Mouse (Mus musculus): ENCODE data around the gene Cdkl1.
A peak's percentile ranks its signal among the peaks of the same experiment; 100 is the strongest.

Cdkl1 gene

DNA sequence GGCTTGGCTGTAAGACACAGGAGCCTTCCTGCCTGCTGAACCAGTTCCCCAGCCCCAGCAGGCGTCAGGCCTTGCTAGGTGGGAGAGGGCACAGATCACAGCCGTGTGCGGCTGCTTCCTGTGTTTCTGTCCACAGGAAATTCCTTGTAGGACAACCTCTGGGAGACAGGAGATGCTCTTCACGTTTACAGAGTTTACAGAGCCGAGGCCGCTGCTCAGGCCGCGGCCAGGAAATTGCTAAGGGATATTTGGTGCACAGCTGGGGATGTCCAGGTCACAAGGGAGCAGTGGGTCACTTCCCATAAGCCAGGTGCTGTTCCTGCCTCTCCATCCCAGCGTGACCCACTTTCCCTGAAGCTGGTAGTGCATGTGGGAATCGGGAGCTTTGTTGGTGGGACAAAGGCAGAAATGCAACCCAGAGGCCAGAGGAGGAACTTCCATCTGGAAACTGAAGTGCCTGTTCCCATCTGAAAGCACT is 39.2 kb downstream of the Cdkl1 start:
- DNase-seq (ENCODE audit: low spot score in 2 of 2): no peak

- no peak for DNase-seq (ENCODE audit: low spot score in 2 of 2)
Observed at GRCm38 (mm10) chr12:69744138-69744537, 46.9 kb downstream of the Cdkl1 start.

GRCm38 (mm10) chr12:69741965-69742364 is 49.1 kb downstream of the Cdkl1 start:
- DNase-seq (ENCODE audit: low spot score in 2 of 2): no peak

DNA sequence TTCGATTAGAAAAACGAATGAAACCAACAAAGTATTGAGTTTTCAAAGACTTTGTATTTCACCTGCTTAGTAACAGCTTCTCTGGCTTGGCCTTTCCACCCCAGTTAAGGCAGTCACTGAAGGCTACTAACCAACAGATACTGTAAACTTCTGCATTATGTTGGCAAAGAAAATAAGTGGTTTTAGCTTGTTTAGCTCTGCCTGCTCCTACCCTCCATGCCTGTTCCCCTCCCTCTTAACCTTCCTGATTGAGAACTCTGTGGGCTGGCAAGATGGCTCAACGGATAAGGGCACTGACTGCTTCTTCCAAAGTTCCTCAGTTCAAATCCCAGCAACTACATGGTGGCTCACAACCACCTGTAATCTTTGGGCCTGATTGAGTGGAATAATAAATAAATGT is 57.1 kb downstream of the Cdkl1 start:
- DNase-seq (ENCODE audit: low spot score in 2 of 2): no peak

- no peak for DNase-seq (ENCODE audit: low spot score in 2 of 2)
Observed at GRCm38 (mm10) chr12:69733518-69733917, 57.5 kb downstream of the Cdkl1 start.

DNA sequence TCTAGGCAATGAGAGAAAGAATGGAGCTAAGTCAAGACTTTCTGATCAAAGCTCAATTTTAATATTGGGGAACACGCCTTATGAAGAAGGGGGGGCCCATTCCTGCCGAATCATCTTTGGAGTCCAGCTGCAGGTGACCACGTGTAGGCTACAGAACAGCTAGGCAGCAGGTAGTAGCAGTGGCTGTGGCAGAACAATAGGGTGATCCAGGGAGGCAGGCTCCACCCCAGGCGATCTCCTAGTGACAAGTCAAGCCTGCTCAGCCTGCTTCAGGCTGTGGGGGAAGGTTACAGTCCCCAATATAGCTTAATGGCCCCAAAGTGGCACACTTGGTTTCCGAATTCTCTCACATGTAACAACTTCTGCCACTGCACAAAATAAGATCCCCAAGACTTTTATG is 58.8 kb downstream of the Cdkl1 start:
- no peak for DNase-seq (ENCODE audit: low spot score in 2 of 2)

DNA sequence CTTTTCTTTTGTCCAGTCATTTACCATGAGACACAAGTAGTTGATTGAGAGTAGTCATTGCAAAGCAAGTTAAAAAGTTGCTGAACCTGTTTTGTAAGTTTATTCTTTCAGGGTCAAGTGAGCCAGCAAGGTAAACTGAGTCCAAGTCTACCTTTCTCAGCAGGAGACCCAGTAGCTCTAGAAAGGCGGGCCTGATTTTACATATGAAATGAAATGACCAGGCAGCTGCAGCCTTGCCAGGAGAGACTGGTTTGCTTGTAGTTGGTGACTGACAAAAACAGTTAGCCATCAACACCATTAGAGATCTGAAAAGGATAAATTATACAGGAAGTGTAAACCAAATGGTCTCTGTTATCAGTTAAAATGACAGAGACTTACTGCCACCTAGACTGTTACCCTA is 60.8 kb downstream of the Cdkl1 start:
- no peak for DNase-seq (ENCODE audit: low spot score in 2 of 2)

GRCm38 (mm10) chr12:69729246-69729645 is 61.8 kb downstream of the Cdkl1 start:
- DNase-seq (ENCODE audit: low spot score in 2 of 2): no peak

DNA sequence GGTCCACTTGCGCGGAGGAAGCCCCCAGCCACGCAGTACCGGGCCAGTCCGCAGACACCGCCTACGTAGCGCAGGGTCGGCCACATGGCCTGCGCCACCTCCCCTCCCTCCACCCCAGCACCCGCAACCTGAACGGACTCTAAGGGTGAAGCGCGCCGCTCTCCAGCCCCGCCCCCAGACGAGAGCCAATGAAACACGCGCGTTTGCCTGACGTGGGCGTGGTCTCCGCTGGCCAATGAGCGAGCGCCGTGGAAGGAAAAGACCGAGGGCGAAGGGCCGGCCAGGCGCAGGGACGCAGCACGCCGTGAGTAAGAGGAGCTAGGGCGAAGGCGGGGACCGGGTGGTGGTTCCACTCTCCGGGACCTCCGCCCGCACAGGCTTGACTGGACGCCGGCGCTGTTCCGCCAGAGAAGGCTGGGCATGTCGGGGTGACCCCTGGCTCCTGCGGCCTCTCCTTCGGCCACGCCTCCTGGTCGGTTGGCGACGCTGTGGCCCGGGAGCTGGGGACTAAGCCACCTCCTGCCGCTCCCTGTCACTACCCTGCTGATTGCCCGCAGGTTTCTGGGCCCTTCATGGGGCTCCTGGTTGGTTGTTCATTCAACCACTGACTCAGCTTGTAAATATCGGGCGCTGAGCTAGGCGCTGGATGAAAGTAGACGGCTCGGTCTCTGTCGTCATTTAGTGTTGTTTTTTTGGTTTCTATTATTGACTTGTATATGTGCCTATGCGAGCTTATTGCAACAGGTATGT is 66.2 kb downstream of the Cdkl1 start, which contains the start of the genes L2hgdh and Atp5s:
L2hgdh (minus strand) TSS at position 163 of the 750 bp plus-strand sequence.
Atp5s (plus strand) TSS at position 240 of the 750 bp plus-strand sequence.
- DNase-seq (ENCODE audit: low spot score in 2 of 2): peak; percentile 93 to 95

DNA sequence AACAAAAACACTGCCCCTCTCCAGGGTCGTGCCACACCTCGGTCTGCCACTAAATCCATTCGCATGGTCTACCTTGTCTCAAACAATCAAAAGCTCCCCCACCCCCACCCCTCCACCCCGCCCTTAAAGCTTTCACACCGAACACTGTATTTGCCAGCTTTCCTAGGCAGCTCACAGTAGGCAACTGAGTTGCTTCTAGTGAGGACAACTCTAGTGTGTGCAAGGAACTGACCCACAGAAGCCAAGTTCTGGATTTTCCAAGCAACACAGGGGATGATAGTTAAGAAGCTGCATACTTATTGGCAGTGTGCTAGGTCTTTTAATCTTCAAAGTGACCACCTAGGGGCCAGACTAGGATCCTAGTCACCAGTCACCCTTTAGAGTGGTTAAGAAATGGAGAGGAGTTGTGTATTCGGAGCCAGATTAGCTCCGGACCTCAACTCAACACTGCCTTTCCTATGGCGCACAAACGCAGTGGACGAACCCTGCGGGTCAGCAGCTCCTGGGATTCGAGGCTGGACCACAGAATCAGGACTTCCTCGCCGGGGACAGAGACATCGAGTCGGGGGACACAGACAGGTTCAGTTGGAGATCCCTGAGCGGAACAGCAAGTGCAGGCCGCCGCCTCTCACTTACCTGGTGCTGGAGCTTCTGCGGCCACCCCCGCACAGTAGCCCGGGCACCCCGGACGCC is 66.9 kb downstream of the Cdkl1 start:
- DNase-seq (ENCODE audit: low spot score in 2 of 2): no peak

DNA sequence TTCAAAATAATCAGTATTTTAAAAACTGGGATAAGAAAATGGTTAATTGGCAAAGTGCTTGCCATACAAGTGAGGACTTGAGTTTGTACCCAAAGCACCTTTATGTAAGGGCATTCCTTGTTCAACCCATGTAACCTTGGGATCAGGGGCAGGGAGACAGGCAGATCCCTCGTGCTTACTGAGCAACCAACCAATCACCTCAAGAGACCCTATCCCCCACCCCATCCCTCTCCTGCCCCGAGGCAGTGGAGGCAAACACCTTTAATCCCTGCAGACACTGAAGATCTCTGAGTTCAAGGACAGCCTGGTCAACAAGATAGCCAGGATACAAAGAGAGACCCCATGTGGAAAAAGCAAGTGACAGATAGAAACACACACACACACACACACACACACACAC is 67.7 kb downstream of the Cdkl1 start:
- DNase-seq (ENCODE audit: low spot score in 2 of 2): no peak

- DNase-seq (ENCODE audit: low spot score in 2 of 2): no peak
Observed at GRCm38 (mm10) chr12:69722857-69723256, 68.2 kb downstream of the Cdkl1 start.

DNA sequence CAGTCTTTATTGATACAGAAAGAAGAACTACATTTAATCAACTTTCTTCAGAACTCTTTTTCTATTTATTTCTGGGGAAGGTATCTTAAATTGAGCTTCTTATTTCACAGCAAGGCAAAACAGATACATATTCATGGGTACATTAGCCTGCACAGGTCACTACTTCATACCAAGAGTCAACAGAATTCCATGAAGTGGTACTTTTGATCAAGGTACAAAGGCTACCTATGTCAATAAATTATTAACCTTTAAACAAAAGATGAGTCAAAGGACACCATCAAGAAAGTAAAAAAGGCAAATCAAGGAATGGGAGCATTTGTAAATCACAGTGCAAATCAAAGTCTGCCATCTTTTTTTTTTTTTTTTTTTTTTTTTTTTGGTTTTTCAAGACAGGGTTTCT is 77.4 kb downstream of the Cdkl1 start:
- no peak for DNase-seq (ENCODE audit: low spot score in 2 of 2)

DNA sequence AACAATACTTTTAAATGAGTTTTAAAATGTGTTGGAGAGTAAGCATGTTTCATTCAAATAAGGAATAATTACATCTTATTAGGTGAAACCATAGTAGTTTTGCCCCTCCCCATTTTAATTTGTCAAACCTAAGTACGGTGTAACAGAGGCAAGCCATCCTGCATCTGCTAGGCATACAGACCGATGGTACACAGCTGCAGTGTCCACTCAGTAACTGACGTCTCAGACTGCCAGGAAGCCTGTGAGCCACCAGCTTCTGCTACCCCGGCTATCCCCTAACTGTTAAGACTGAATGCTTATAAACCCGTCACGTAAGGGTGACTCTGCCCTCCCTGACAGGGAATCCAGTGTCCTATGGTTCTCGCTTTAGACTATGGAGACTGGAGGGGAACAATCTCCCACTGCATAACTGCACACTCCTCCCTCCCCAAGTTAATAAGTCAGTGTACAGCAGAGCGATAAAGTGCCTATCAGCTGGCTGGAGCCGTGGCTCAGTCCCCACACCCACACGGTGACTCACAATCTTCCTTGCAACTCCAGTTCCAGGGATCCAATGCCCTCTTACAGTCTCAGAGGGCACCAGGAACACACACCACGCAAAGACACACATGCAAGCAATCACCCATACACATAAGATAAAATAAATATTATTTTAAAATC is 86.1 kb downstream of the Cdkl1 start:
- DNase-seq (ENCODE audit: low spot score in 2 of 2): no peak

DNA sequence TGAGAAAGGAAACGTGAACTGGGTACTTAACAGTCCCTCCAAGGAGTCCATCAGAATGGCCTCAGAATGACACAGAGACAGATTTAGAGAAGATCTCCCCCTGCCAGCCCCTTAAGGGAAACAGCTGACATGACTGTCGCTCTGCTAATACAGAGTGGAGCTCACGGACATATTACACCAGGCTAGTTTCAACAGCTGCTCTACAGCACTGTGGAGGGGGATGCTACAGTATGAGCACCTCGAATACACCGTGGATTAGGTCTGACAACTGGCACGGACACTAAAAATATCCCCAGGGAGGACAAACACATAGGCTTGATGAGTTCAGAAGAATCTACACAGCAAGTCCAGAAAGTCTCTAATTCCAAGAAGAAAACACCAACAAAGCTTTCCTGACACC is 92.7 kb downstream of the Cdkl1 start:
- no peak for DNase-seq (ENCODE audit: low spot score in 2 of 2)
